Mouse (Mus musculus) embryonic fibroblast, embryonic 13.5 days (primary cell): ENCODE measurements at regions not wholly inside any gene's neighbourhood (a gene's known extent, or its start where the extent isn't known, plus 50 kb on each side); places are given as distances from the start of the nearest gene placed in this dataset.

Source experiments
- CTCF ChIP-seq: IDR thresholded peaks from 2 replicates; pipeline ENCODE4 v1.5.1; 2011; ENCODE audit warnings: mild to moderate bottlenecking, control low read depth, low read length, moderate library complexity, borderline replicate concordance; ENCODE audit not compliant: insufficient read depth
- POLR2A ChIP-seq: IDR thresholded peaks from 2 replicates; pipeline ENCODE4 v1.6.1; 2011; ENCODE audit warnings: low read depth, mild to moderate bottlenecking, control low read depth, low read length, moderate library complexity

DNA sequence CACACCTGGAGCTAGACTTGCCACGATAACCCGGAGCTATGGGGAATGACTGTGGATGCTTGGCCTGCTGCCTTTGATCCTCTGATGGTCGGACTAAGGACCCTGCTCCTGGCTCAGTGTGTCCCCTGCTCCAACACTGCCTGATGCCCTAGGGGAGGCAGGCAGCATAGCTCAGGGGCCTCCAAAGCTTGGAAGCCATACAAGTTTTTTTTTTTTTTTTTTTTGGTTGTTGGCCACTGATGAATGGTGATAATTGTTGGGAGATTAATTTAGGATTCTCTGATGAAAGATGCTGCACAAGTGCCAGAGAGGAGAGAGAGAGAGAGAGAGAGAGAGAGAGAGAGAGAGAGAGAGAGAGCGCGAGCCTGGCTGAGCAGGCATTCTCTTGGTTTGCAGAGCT, 211.6 kb upstream of the Msx2 start:
- TF ChIP-seq POLR2A = no peak
- TF ChIP-seq CTCF = no peak
